Mouse (Mus musculus) liver, embryonic 14.5 days (tissue): ENCODE measurements around the gene Apoc2.

Experiments
- CTCF ChIP-seq: IDR thresholded peaks from 2 replicates; pipeline ENCODE4 v1.5.1; 2016; ENCODE audit warnings: antibody characterized with exemption, low read depth, control low read depth
- EP300 ChIP-seq: IDR thresholded peaks from 2 replicates; pipeline ENCODE4 v1.6.1; 2016; ENCODE audit warnings: antibody characterized with exemption, low read depth

DNA sequence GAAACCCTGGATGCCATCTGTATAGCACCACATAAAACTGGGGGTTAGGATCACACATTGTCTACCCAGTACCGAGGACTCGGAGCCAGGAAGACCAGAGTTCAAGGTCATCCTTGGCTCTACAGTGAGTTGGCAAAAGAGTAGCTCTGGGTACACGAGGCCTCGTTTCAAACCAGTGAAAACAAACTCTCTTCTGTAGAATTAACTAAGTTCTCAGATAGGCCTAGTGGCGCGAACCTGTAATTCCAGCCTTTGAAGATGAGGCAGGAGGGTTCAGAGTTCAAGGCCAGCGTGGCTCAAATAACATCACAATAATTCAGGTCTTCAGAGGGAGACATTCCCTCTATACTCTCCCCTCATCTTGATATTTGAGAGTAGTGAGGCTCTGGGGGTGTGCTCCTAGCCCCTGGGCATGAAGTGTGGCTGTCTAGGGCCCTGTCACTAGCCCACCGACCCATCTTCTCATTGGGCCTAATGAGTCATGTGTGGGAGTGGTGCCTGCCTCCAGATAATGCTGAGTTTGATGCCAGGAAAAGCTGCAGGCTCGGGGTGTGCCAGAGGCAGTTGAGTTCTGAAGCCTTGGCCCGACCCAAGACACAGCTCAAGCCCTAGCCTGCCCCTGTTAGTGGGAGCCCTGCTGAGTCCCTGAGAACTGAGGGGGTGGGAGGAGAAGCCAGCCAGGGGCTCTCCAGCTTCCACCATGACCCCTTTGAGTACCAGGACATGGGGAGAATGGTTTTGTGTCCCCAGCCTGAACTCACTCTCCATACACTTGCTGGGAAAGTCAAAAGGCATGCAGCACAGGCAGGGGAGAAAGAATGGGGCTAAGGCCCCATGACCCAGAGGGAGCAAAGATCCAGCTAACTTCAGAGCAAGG, 16.8 kb upstream of the Apoc2 start:
- no peak for TF ChIP-seq EP300
- TF ChIP-seq CTCF: no peak
